Mouse (Mus musculus) right cerebral cortex, postnatal 14 days (tissue): ENCODE measurements around the gene 2410131K14Rik.

ENCODE experiments used
- DNase-seq: peaks from one replicate; pipeline ENCODE4 v3.0.0; 2022

2410131K14Rik gene

DNA sequence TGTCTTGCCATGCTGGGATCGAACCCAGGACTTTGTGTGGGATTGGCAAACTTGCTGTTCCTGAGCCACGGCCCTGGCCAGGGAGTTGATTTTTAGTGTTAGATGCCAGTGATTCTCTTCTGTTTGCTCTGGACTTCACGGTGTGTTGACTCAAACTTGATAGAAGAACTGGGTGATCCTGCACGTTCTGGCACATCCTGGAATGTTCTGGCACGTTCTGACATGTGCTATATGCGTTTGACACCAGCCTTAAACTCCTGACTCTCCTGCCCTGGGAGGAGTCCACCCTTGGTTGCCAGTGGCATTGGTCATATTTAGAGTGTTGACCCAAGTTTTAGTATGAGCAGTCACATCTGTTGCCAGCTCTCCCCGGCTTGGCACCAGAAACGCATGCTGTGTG lies 17.4 kb downstream of the 2410131K14Rik start:
- DNase-seq, result no peak

DNA sequence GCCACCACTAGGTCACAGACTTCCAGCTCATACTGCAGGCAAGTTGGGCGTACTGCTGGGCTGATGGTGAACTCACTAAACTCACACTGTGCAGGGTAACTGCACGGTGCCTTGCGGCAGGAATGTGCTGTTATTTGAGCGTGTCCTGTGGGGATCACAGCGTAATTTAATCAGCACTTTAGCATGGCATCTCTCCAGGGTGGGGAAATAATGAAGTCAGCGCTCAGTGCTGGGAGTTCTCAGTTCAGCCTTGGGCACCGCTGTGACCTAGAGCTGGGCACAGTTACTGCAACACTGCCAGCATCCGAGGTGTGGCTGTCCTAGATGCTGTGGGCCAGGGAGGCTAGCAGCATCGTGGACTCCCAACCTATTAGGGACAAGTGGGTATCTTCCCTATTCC lies 19.3 kb downstream of the 2410131K14Rik start:
- no peak for DNase-seq

DNA sequence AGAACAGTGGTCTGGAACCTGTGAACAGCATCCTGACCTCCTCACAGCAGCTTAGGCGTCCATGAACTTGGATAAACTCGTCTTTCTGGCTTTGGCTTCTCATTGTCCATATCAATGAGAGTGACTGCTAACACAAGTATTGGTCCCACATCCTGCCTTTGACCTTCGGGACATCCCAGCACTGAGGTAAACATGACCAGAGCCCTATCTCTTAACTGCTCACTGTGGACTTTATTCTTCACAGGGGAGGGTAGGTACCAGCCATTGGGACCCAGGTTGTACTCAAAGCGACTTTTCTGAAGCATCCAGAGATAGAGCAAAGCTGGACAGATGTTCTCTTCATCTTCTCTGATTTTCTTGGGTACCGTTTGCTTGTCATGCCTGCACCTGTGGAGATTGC lies 20.3 kb downstream of the 2410131K14Rik start:
- no peak for DNase-seq

DNA sequence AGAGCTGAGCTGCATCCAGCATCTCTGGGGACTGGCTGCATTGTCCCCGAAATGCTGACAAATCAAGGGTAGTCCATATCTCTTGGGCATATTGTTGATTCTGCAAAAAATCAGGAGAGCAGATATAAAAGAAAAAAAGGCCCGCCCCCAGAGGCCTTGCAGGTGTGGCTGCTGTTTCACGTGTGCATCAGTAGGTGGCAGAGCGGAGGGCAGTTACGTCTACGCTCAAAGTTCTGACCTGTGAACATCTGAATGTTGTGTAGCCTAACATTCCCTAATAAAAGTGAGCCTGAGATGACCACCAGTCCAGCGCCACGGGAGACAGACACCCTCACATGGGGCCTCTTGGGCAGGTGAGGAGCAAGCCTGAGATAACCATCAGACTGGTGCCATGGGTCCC lies 21.3 kb downstream of the 2410131K14Rik start:
- no peak for DNase-seq

DNA sequence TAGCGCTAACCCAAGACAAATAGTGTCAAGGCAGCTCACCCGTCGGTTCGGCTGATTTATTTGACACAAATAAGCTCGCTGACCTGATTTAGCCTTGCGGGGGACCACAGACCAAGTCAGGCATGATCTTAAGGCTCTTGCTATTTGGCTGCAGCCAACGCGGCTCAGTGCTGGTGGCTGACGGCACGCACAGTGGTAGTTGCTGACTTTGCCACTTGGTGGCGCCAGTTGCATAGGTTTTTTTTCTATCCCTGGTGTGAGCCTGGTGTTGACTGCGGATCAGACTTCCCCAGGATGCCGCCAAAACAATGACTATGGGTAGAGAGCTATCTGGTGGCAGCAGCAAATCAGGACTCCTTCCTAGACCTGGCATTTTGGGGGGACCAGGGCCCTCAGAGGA lies 24.0 kb downstream of the 2410131K14Rik start:
- DNase-seq, result peak; percentile 88

DNA sequence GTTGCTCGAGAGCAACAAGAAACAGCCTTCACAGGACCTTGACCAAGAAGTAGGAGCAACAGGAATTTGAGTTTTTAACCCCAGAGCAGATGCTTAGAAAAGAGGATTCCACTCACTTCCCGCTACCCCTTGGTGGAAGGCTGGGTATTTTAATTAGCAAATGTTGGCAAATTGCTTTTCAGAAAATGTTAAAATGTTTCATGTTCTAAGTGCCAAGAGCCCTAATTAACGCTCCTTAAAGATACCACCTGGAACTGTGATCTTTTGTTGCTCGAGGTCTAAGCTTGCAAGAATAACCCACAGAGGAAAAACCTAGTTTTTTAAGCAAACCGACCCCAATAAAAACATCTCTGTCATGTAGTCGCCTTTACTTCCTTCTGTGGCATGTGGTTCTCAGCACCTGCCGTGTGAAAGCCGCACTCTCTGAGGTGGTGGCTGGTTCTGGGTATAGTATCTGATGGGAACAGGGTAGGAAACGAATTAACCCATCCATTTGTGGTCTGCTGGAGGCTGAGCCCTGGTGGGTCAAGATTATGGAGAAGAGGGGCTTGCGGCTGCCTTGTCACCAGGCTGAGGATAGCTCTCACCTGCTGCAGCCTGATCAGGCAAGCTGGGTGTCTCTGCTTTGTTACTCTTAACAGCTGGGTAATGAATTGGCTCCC lies 26.6 kb downstream of the 2410131K14Rik start:
- DNase-seq, result no peak

DNA sequence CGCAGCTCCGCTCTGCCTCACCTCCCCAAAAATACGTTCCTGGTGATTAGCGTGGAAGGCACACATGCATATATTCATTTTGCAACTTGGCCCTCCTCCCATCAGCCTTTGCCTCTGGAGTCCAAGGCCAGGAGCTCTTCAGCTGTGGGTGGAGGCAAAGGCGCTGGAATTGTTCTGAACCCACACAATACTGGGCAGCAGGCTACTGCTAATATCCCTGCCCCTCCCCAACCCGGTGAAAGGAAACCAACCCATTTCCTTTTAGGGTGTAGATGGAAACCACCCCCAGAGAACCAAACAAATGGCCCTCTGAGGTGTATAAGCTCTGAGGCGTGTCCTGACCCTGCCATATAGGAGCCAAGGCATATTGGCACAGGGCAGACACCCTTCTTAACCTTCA lies 28.4 kb downstream of the 2410131K14Rik start:
- DNase-seq, result no peak

DNA sequence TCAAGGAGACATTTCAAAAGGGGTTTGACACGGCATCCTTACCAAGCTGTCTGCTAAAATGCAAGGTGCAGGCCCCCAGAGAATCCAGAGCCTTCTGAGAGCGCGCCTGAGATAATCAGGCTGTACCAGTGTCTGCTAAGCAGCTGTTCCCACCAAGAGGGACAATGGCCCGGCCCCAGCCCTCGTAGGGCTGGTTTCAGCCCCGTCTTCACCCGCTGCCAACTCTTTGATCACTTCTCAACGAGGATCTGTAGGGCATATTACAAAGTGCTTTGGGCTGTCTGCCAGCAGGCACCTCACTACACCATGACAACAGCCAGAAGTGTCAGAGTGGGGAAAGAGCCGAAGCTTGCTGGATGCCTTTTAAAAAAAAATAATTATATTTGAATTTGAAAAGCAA lies 29.5 kb downstream of the 2410131K14Rik start:
- peak; percentile 27 for DNase-seq

DNA sequence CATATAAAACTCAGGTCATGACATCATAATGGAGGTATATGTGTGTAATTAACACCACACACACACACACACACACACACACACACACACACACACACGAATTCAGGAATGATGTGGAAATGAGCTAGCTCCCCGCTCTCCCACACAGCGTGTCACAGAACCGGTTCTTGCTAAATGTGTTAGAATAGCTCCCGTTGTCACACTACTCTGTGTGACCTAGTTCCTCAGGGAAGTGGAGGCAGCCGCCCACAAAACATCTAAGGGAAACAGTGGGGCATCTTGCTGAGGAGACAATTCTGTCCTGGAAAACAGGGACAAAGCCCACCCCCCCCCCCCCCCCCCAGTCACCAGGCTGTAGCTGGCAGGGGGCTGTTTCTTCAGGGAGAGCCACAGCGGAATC lies 31.3 kb downstream of the 2410131K14Rik start:
- peak; percentile 39 for DNase-seq

DNA sequence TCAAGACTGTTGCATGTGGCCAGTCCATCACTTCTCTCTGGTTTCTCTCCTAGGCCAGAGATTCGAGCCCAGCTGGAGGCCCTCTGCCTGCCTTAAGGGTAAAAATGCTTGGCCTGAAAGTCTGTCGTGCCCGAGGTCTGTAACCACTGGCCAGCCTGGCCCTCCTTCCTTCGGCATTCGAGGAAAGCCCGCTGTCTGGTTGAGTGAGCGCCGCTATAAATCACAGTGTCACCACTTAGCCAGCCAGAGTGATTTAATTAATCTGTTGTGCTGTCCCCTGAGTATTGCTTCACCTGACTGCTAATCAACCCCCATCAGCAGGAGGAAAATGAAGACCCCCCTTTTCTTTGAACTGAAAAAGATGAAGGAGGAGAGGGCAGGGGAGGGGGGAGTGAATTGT lies 31.7 kb downstream of the 2410131K14Rik start:
- no peak for DNase-seq

DNA sequence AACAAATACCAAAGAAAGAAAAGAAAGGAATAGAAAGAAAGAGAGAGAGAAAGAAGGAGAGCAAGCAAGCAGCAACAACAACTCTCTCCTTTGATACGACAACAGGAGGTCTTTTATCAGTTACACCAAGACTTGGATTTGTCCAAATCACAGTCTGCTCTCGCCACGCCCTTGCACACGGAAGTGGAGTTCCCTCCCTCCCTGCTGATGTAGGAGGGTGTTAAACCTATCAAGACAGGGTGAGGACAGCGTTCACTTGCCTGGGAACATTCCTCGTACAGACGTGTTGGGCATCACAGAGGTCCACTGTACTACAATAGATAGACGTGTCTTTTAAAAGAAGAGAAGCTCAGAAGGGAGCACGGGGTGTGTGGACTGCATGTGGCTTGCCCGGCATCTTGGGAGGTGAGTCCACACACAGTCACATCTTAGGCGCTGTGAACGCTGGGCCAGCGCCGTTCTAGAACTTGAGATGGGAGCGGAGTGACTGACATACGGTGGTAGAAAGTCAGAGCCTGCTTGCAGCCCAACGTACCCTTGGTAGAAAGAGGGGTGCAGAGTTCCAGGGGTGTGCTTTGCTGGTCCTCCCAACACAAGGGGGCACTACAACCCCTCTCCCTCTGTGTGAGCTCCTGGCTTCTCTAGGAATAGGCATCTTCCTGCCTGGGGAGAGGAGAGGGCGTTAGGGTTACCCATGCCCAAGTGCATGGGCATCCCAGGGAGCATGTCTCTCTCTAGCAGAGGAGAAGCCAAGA lies 32.9 kb downstream of the 2410131K14Rik start:
- DNase-seq, result no peak

DNA sequence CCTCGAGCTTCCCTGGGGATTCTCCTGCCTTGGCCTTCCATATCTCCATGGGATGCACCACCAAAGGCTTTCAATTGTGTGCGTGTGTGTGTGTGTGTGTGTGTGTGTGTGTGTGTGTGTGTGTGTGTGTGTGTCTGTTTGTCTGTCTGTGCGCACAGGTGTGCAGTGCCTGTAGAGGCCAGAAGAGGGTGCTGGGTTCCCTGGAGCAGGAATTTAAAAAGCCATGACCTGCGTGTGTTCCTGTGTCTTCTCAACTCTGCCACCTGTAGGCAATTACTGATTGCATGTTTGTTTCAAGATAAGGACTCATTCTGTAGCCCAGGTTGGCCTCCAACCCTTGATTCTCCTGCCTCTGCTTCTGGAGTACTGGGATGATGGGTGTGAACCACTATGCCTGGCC lies 46.4 kb downstream of the 2410131K14Rik start:
- DNase-seq, result no peak

DNA sequence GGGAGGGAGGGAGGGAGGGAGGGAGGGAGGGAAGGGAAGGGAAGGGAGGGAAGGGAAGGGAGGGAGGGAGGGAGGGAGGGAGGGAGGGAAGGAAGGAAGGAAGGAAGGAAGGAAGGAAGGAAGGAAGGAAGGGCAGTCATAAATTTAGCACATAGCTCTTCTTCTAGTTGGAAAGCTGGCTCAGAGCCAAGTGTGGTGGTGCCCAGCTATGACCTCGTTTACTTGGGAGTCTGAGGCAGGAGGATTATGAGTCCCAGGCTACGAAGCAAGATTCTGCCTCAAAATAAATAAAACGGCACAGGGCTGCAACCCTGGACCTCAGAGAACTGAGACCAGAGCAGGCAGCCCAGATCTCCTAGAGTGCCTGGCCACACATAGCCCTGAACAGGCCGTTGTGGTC lies 47.4 kb downstream of the 2410131K14Rik start:
- DNase-seq, result no peak

DNA sequence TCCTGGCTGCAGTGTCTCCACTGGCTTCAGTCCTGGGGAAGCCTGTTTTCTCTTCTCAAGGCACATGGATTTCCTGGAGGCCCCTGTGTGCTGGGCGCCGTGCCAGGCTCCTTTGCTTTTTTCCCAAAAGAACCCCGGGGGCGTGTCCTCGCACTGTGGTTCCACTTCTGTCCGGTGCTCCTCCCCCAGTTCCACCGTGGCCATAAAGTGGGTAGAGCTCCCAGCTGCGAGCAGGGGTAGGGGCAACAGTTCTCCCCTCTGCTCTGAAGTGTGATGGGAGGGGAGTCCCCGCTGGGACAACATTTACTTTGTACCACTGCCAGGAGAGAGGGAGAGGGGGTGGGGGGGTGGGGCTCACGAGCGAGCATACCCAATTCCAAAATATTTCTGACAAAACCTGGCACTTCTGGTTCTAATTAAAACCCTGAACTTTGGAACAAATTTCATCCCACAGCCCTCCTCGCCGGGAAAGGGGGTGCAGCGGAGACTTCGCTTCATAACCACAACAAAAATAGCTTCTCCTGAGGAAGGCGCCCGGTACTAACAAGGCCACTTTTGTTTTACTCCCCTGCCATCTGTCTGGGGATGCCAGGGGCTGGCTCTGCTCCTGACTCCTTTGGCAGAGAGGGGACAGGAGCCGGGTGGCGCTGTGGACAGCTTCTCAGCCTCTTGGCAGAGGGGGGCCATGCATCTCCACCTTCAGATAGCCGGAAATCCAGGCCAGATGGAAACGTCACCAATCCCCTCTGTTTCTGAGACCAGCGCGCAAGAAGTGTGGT lies 49.2 kb downstream of the 2410131K14Rik start:
- peak; percentile 89 for DNase-seq

DNA sequence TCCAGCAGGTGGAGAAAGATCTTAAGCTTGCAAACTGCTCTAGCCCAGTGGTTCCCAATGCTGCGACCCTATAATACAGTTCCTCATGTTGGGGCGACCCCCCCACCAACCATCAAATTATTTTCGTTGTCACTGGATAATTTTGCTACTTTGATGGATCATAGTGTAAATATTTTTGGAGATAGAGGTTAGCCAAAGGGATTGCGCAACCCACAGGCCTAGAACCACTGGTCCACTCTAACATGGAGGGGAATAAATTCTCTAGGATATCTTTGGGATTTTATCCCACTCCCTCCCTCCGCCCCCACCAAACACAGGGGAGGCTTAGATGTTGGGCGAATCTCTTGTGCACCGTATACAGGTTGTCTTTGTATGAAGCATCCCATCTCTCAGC lies 49.8 kb downstream of the 2410131K14Rik start:
- DNase-seq, result no peak

DNA sequence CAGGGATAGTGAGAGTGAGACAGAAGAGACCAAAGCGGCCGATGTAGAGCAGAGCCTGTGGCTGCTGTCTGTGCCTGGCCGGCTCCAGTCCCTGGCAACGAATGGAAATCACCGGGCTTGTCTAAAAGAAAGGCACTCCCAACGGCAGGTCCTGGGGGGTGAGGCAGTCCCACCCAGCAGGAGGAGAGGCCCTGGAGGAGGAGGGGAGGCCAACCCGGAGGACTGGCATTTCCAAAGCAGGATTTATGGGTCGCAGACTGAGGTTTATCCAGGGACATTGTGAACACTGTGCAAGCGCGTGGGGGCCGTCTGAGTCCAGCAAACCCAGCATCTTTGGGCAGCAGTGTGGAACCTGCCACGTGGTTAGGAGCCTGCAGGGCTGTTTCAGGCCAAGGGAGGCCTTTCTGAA lies 52.3 kb downstream of the 2410131K14Rik start:
- no peak for DNase-seq

DNA sequence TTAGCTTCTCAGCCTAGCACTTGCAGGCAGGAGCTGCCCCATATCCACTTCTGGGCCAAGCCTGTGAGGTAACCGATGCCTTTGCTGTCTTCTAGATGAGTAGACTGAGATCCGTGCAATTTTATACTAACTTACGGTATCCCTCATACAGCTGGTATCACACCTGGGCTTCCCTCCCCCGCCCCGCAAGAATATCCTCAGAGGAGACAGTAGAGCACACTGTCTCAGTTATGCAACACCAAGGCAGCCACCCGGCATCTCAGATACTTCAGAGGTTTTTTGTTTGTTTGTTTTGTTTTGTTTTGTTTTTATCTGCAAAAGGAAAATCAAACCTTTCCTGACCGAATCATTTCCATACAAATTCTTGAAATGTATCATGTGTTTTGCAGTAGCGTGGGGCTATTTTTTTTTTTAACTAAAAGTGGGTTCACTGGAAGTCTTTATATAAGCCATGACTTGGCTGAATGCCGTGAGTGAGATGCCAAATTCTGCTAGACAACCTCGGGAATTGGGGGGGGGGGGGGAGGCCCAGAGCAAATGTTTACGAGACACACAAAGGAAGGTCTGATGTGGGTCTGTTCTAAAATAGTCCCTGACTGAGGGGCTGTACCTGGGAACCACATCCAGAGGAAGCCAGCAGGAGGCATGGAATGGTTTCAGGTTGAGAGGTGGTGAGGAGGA lies 54.8 kb downstream of the 2410131K14Rik start:
- DNase-seq, result no peak

DNA sequence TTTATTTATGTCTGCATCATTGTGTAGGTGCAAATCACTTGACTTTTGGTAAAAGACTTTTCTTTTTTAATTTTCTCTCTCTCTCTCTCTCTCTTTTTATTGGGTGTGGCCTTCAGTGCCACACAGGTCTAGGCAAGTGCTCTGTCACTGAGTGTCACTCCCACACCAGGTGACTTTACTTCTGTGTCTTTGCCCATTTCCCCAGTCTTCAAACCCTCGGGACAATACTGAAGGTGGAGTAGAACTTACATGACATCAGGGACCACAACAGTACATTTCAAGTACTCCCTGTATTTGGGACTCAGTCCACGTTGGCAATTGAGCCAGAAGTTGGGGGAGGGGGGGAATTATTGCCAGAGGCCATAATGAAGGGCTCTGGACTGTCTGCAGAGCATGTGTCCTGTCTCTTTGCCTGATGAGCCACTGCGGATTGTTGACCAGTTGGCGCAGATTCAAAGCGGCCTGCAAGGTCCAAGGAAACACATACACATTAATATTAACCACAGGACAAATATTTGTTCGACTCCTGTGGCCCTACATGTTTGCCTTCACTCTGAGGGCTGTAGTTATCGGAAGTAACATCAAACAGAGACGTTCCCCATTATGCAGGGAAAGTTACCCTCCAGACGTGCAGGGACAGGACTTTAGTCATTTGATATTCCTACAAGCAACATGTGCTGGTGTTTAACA lies 57.6 kb downstream of the 2410131K14Rik start:
- no peak for DNase-seq

DNA sequence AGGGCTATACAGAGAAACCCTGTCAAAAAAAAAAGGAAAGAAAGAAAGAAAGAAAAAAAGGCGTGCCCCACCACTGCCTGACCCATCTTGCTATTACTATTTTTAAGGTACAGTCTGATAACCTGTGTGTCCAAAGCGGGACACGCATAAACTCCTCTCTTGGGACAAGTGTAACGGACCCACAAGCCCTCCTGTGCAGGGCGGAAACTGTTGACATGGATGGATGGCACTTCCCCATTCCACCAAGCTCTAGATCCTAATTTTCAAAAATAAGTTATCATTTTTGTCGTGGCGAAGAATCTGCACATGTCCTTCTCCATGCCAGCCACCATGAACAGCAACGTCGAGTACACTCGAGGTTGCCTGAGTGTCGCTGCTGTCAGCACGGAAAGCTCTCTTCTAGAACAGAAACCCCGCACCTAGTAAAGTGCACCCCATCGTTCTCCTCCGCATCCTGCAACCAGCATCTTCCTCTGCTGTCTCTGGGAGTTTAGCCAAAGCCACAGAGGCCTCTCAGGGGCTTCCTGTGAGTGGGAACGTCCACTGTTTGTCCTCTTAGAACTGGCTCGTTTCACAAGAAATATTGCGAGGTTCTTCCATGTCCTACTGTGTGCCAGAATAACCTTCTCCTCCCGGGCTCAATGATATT lies 60.1 kb downstream of the 2410131K14Rik start:
- DNase-seq, result no peak

DNA sequence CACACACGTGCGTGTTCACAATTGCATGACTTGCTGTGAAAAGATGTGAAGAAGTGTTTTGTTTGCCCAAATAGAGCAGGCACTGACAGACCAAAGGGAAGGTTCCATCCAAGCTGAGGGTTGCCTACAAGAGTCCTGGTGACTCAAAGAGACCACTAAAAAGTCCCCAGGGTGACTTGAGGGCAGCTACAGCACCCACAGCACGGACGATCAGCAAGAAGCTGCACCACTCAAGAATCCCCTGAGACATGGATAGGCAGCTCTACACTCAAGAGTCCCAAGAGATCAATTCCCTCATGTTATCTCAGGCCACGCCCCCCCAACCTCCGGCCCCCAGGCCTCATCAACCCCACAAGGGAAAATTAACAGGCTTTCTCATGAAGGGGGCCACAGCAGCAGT lies 65.4 kb downstream of the 2410131K14Rik start:
- DNase-seq, result no peak

DNA sequence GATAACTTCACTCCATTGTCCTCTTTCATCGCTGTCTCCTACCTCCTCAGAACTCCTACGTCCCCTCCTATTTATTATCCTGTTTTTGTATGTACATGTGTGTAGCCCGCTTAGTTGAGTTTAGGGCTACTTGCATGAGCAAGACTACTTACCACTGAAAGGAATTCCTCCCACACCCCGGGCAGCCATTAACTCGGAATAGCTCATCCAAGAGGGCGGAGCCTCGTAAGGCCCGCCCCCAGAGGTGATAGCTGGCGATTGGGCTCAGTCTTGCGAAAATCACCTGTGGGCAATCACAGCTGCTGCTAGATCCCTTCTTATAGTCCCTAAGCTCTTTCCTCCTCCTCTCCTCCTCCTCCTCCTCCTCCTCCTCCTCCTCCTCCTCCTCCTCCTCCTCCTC lies 66.2 kb downstream of the 2410131K14Rik start:
- no peak for DNase-seq

DNA sequence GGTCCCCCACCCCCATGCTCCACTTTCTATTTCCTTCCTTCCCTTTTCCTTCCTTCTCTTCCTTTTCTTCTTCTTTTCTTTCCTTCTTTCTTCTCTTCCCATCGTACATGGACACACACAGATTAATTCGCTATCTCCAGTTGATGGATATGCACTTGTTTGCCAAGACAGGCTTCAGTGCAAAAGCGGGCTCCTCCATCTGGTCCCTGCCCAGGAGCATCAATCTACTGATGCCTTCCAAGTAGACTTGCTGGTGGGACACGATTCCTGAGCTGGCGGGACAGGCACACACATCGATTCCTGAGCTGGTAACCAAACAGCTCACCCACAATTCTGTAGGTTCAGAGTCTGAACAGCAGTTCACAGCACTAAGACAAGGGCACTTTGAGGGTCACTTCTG lies 68.7 kb downstream of the 2410131K14Rik start:
- no peak for DNase-seq
